Mouse (Mus musculus) induced T-regulatory cell, adult 2 months (primary cell): ENCODE measurements around the gene Prickle1.

Experiments used
- DNase-seq: peaks from one replicate; pipeline ENCODE4 v3.0.0-alpha.2; 2012; ENCODE audit warnings: low read depth

Prickle1 gene

GRCm38 (mm10) chr15:93504808-93505207 is 90.9 kb downstream of the Prickle1 start:
- no peak for DNase-seq

- no peak for DNase-seq
Measured at GRCm38 (mm10) chr15:93503201-93503745, 92.4 kb downstream of the Prickle1 start.

- DNase-seq: peak; percentile 19
Measured at GRCm38 (mm10) chr15:93502703-93503102, 93.0 kb downstream of the Prickle1 start.

GRCm38 (mm10) chr15:93499866-93500265 is 95.8 kb downstream of the Prickle1 start:
- no peak for DNase-seq

- no peak for DNase-seq
Measured at GRCm38 (mm10) chr15:93494700-93495099, 101.0 kb downstream of the Prickle1 start.

- DNase-seq: no peak
Measured at GRCm38 (mm10) chr15:93489597-93489996, 106.1 kb downstream of the Prickle1 start.

GRCm38 (mm10) chr15:93486066-93486465 is 109.6 kb downstream of the Prickle1 start:
- no peak for DNase-seq

- no peak for DNase-seq
Measured at GRCm38 (mm10) chr15:93485252-93485651, 110.4 kb downstream of the Prickle1 start.

GRCm38 (mm10) chr15:93484261-93484710 is 111.4 kb downstream of the Prickle1 start:
- no peak for DNase-seq

GRCm38 (mm10) chr15:93481112-93481511 is 114.6 kb downstream of the Prickle1 start:
- DNase-seq: no peak

GRCm38 (mm10) chr15:93479445-93479844 is 116.2 kb downstream of the Prickle1 start:
- no peak for DNase-seq

- DNase-seq: no peak
Measured at GRCm38 (mm10) chr15:93478676-93479075, 117.0 kb downstream of the Prickle1 start.

- DNase-seq: no peak
Measured at GRCm38 (mm10) chr15:93477729-93478128, 118.0 kb downstream of the Prickle1 start.

- DNase-seq: no peak
Measured at GRCm38 (mm10) chr15:93475688-93476087, 120.0 kb downstream of the Prickle1 start.

GRCm38 (mm10) chr15:93474277-93474676 is 121.4 kb downstream of the Prickle1 start:
- no peak for DNase-seq

- DNase-seq: no peak
Measured at GRCm38 (mm10) chr15:93472089-93472488, 123.6 kb downstream of the Prickle1 start.

GRCm38 (mm10) chr15:93471651-93472050 is 124.0 kb downstream of the Prickle1 start:
- DNase-seq: no peak

GRCm38 (mm10) chr15:93461066-93461465 is 134.6 kb downstream of the Prickle1 start:
- no peak for DNase-seq

GRCm38 (mm10) chr15:93459422-93459821 is 136.3 kb downstream of the Prickle1 start:
- no peak for DNase-seq

GRCm38 (mm10) chr15:93456005-93456404 is 139.7 kb downstream of the Prickle1 start:
- DNase-seq: peak; percentile 11

- DNase-seq: no peak
Measured at GRCm38 (mm10) chr15:93453296-93453695, 142.4 kb downstream of the Prickle1 start.
